Mouse (Mus musculus) CH12.LX (cell line): ENCODE measurements at regions not wholly inside any gene's neighbourhood (a gene's known extent, or its start where the extent isn't known, plus 50 kb on each side); places are given as distances from the start of the nearest gene placed in this dataset.

ENCODE experiments used
- MAZ ChIP-seq: IDR thresholded peaks from 2 replicates; pipeline ENCODE4 v1.6.1; 2012; ENCODE audit warnings: low read depth, mild to moderate bottlenecking, inconsistent platforms, low read length, improper control_type of control experiment, moderate library complexity
- POLR2A ChIP-seq: IDR thresholded peaks from 2 replicates; pipeline ENCODE4 v1.6.1; 2011; ENCODE audit warnings: low read depth, mild to moderate bottlenecking, improper control_type of control experiment, low read length

- TF ChIP-seq POLR2A (no peak), MAZ (no peak)
Observed at GRCm38 (mm10) chr7:88960841-88961240, 443.2 kb downstream of the Tmem135 start.
